8 mouse cellular contexts compared by ENCODE assay signal in the genomic region with DNA sequence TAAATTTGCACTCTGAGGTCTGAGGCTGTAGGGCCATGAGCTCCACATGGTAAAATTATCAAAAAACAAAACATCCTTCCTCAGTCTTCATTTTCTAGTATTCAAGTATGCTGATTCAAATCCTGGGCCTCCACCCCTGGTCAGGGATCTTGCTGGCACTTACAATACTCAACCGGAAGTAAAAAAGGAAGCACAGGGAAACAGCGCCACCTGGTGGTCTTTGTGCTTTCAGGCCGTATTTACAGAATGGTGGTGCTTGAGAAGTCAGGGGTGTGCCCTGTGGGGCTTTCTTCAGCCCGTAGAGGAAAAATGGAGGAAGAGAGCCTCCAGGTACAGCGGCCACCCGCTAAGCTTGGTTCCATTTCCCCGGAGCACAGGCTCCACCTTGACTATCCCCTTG. TPM values are rescaled to one million over a fixed set of nuclear protein-coding genes. Genes with fewer than 3 reads are reported as not detected.
DNase-seq lines count a peak whose midpoint lies in the region; ATAC-seq and TF ChIP-seq lines count a peak whose summit lies in the region.

No protein-coding gene starts in this region.

- TF ChIP-seq POLR2A in thymus, adult 2 months (IDR thresholded peaks at IDR 0.05; ENCODE audit: control insufficient read depth, extremely low read depth, insufficient read depth, low read length, poor library complexity): no peak

- no peak overlapping the region for H3K9ac ChIP-seq in hindbrain, embryonic 11.5 days (ENCODE audit: low read depth, low read length)
- H3K9ac ChIP-seq in lung, embryonic 16.5 days (ENCODE audit: low read length): peak overlapping the region; percentile 51

- H3K9me3 ChIP-seq in hindbrain, embryonic 11.5 days (ENCODE audit: control insufficient read depth, low read length): no peaks in the 10 kb centered on the region
- H3K9me3 ChIP-seq in lung, embryonic 16.5 days (ENCODE audit: control insufficient read depth, low read length): no peaks in the 10 kb centered on the region

- H3K27me3 ChIP-seq in hindbrain, embryonic 11.5 days (ENCODE audit: control insufficient read depth, insufficient read depth, low read length): no peaks in the 10 kb centered on the region
- peaks cover 3% of the 10 kb centered on the region; the same call in 1 of the 2 replicates for H3K27me3 ChIP-seq in lung, embryonic 16.5 days (ENCODE audit: control insufficient read depth, insufficient read depth, low read depth, low read length)
- H3K27me3 ChIP-seq in thymus, adult 2 months (ENCODE audit: control insufficient read depth, insufficient read depth, low read length): no peaks in the 10 kb centered on the region

- no peak overlapping the region for H3K4me2 ChIP-seq in hindbrain, embryonic 11.5 days (replicated peaks; ENCODE audit: low read depth, low read length)
- peak overlapping the region; percentile 41 for H3K4me2 ChIP-seq in lung, embryonic 16.5 days (ENCODE audit: low read depth, low read length)

- peak; percentile 46; the same call in 1 of the 2 replicates for TF ChIP-seq CTCF in thymus, adult 2 months (IDR thresholded peaks at IDR 0.05; ENCODE audit: borderline replicate concordance, control insufficient read depth, extremely low read depth, insufficient read depth, low read length, poor library complexity)

- DNase-seq in MEL-GATA-1-ER (ENCODE audit: extremely low read depth, low read depth): peak; percentile 67
- DNase-seq in cerebellum, adult 8-10 months: peak; percentile 92
- peak; percentile 78 to 98 for DNase-seq in frontal cortex, adult 2 months (ENCODE audit: extremely low spot score in 1 of 2, low spot score in 1 of 2)
- peak; percentile 99 for DNase-seq in hindbrain, embryonic 11.5 days (ENCODE audit: low spot score)
- DNase-seq in layer of hippocampus, adult 9-11 months: peak; percentile 90
- DNase-seq in ovary, adult 18-20 months (ENCODE audit: low spot score): peak; percentile 74
- DNase-seq in thymus, adult 2 months: peak; percentile 90

- no peaks in the 10 kb centered on the region for H3K36me3 ChIP-seq in hindbrain, embryonic 11.5 days (ENCODE audit: control insufficient read depth, insufficient read depth, low read length)
- H3K36me3 ChIP-seq in lung, embryonic 16.5 days (ENCODE audit: control insufficient read depth, insufficient read depth, low read length): no peaks in the 10 kb centered on the region
- H3K36me3 ChIP-seq in thymus, adult 2 months (ENCODE audit: control insufficient read depth, insufficient read depth, low read length): no peaks in the 10 kb centered on the region

- peak overlapping the region; percentile 31; the same call in 1 of the 2 replicates for H3K27ac ChIP-seq in hindbrain, embryonic 11.5 days (ENCODE audit: low read depth, low read length)
- peak overlapping the region; percentile 51 for H3K27ac ChIP-seq in lung, embryonic 16.5 days (ENCODE audit: low read length)
- H3K27ac ChIP-seq in thymus, adult 2 months (ENCODE audit: control insufficient read depth, insufficient read depth, low read length): no peak overlapping the region

- H3K4me1 ChIP-seq in hindbrain, embryonic 11.5 days (replicated peaks; ENCODE audit: control insufficient read depth, insufficient read depth, low read length): peaks cover 23% of the 10 kb centered on the region
- peaks cover 47% of the 10 kb centered on the region for H3K4me1 ChIP-seq in lung, embryonic 16.5 days (replicated peaks; ENCODE audit: control insufficient read depth, insufficient read depth, low read length)
- peaks cover 11% of the 10 kb centered on the region for H3K4me1 ChIP-seq in thymus, adult 2 months (replicated peaks; ENCODE audit: control insufficient read depth, insufficient read depth, low read length)

- no peak overlapping the region for H3K4me3 ChIP-seq in hindbrain, embryonic 11.5 days (ENCODE audit: low read depth, low read length)
- H3K4me3 ChIP-seq in lung, embryonic 16.5 days (ENCODE audit: low read length): no peak overlapping the region
- H3K4me3 ChIP-seq in thymus, adult 2 months (ENCODE audit: control insufficient read depth, insufficient read depth, low read length): no peak overlapping the region

- WGBS in hindbrain, embryonic 11.5 days: under 1% methylated on average over 7 of the region's 7 CpGs
- 2% methylated on average over 7 of the region's 7 CpGs for WGBS in lung, embryonic 16.5 days
- WGBS in thymus, adult 2 months: 1% methylated on average over 7 of the region's 7 CpGs

- no peak for ATAC-seq in hindbrain, embryonic 11.5 days (ENCODE audit: low FRiP score)
- ATAC-seq in lung, embryonic 16.5 days (ENCODE audit: low read depth): no peak

RNA-seq across cellular contexts. Expression of a gene that starts 3.3 kb away (rescaled TPM):
- polyA plus RNA-seq in frontal cortex, adult 2 months (2012; rRNA removed): 1.3 and 1.5 TPM in 2 replicates
- polyA plus RNA-seq in hindbrain, embryonic 11.5 days (2014; fragmentation: Nextera tagmentation; extraction: Ambion mirVana): 0.11 and 0.34 TPM in 2 replicates
- 0.44 TPM in 1 of 2 replicates, not detected in the other for polyA plus RNA-seq in lung, embryonic 16.5 days (2015; fragmentation: Nextera tagmentation; extraction: Ambion mirVana)
- polyA plus RNA-seq in thymus, adult 2 months (2012; rRNA removed): 0.28 and 0.45 TPM in 2 replicates

RNA-seq across cellular contexts. Expression of a gene that starts 32.8 kb away (rescaled TPM):
- polyA plus RNA-seq in frontal cortex, adult 2 months (2012; rRNA removed): 46.3 and 46.5 TPM in 2 replicates
- polyA plus RNA-seq in hindbrain, embryonic 11.5 days (2014; fragmentation: Nextera tagmentation; extraction: Ambion mirVana): 19.7 and 22.2 TPM in 2 replicates
- 7.6 and 8.6 TPM in 2 replicates for polyA plus RNA-seq in lung, embryonic 16.5 days (2015; fragmentation: Nextera tagmentation; extraction: Ambion mirVana)
- 18.6 and 20.7 TPM in 2 replicates for polyA plus RNA-seq in thymus, adult 2 months (2012; rRNA removed)

RNA-seq across cellular contexts. Expression of a gene that starts 34.6 kb away (rescaled TPM):
- polyA plus RNA-seq in frontal cortex, adult 2 months (2012; rRNA removed): 141 and 146 TPM in 2 replicates
- polyA plus RNA-seq in hindbrain, embryonic 11.5 days (2014; fragmentation: Nextera tagmentation; extraction: Ambion mirVana): 310 and 313 TPM in 2 replicates
- 282 and 290 TPM in 2 replicates for polyA plus RNA-seq in lung, embryonic 16.5 days (2015; fragmentation: Nextera tagmentation; extraction: Ambion mirVana)
- polyA plus RNA-seq in thymus, adult 2 months (2012; rRNA removed): 106 and 124 TPM in 2 replicates

RNA-seq across cellular contexts. Expression of a gene that starts 48.9 kb away (rescaled TPM):
- 0.48 TPM in 1 of 2 replicates, not detected in the other for polyA plus RNA-seq in frontal cortex, adult 2 months (2012; rRNA removed)
- 4.7 and 5.0 TPM in 2 replicates for polyA plus RNA-seq in hindbrain, embryonic 11.5 days (2014; fragmentation: Nextera tagmentation; extraction: Ambion mirVana)
- 4.3 and 6.9 TPM in 2 replicates for polyA plus RNA-seq in lung, embryonic 16.5 days (2015; fragmentation: Nextera tagmentation; extraction: Ambion mirVana)
- polyA plus RNA-seq in thymus, adult 2 months (2012; rRNA removed): 4.9 and 7.3 TPM in 2 replicates

RNA-seq across cellular contexts. Expression of a gene that starts 59.4 kb away (rescaled TPM):
- polyA plus RNA-seq in frontal cortex, adult 2 months (2012; rRNA removed): 2.2 and 2.9 TPM in 2 replicates
- polyA plus RNA-seq in hindbrain, embryonic 11.5 days (2014; fragmentation: Nextera tagmentation; extraction: Ambion mirVana): 16.4 and 20.0 TPM in 2 replicates
- 38.8 and 42.3 TPM in 2 replicates for polyA plus RNA-seq in lung, embryonic 16.5 days (2015; fragmentation: Nextera tagmentation; extraction: Ambion mirVana)
- polyA plus RNA-seq in thymus, adult 2 months (2012; rRNA removed): 20.2 and 20.7 TPM in 2 replicates
